Mouse (Mus musculus) liver, embryonic 16.5 days (tissue): ENCODE measurements around the gene Acsl5. TPM values are rescaled to one million over a fixed set of nuclear protein-coding genes. Genes with fewer than 3 reads are reported as not detected.

ENCODE experiments used
- ATAC-seq: fragments of 200-750 bp; cut with Nextera tagmentation; 2 replicates; pipeline ENCODE4 v1.8.0; 2017; ENCODE audit warnings: low read depth, mild to moderate bottlenecking, moderate number of reproducible peaks, moderate library complexity
- H3K27ac ChIP-seq: fragments of 300-500 bp; sonication (generic); 2 replicates; pipeline ENCODE4 v1.5.1; 2014; ENCODE audit warnings: mild to moderate bottlenecking, low read length
- H3K27me3 ChIP-seq: fragments of 300-500 bp; sonication (generic); 2 replicates; pipeline ENCODE4 v1.6.1; 2014; ENCODE audit warnings: low read depth, low read length, mixed read lengths; ENCODE audit not compliant: control insufficient read depth, insufficient read depth
- H3K36me3 ChIP-seq: fragments of 300-500 bp; sonication (generic); 2 replicates; pipeline ENCODE4 v1.6.1; 2014; ENCODE audit warnings: mild to moderate bottlenecking; ENCODE audit not compliant: control insufficient read depth, insufficient read depth
- H3K4me1 ChIP-seq: fragments of 300-500 bp; sonication (generic); 2 replicates; pipeline ENCODE4 v1.6.1; 2014; ENCODE audit warnings: low read depth, low read length, mixed read lengths; ENCODE audit not compliant: control insufficient read depth
- H3K4me2 ChIP-seq: fragments of 300-500 bp; sonication (generic); 2 replicates; pipeline ENCODE4 v1.6.1; 2014; ENCODE audit warnings: low read depth, low read length, mixed read lengths
- H3K4me3 ChIP-seq: fragments of 300-500 bp; sonication (generic); 2 replicates; pipeline ENCODE4 v1.5.1; 2014; ENCODE audit warnings: low read depth, mild to moderate bottlenecking, low read length
- H3K9ac ChIP-seq: fragments of 300-500 bp; sonication (generic); 2 replicates; pipeline ENCODE4 v1.6.1; 2014; ENCODE audit warnings: low read depth, low read length
- H3K9me3 ChIP-seq: fragments of 300-500 bp; sonication (generic); replicated peaks from 2 replicates; pipeline ENCODE4 v1.6.1; 2016; ENCODE audit warnings: low read length; ENCODE audit not compliant: control insufficient read depth
- WGBS: fragments of 180-500 bp; shearing (Covaris S2); extraction: QIAGEN DNeasy Blood & Tissue Kit; methylation state at CpG from one replicate; pipeline ENCODE4 v1.1.7; 2014; ENCODE audit not compliant: insufficient replicate concordance; 5-methylcytosine and 5-hydroxymethylcytosine counted together
- polyA plus RNA-seq: library from polyadenylated mRNA; unstranded; fragments of >200 nt; fragmentation: Nextera tagmentation; extraction: Ambion mirVana; gene quantifications from 2 replicates; pipeline ENCODE4 v1.2.1, GENCODE M21; 2015

Acsl5 gene
- polyA plus RNA-seq, 1 experiment from 2014 or later = 203 TPM

DNA sequence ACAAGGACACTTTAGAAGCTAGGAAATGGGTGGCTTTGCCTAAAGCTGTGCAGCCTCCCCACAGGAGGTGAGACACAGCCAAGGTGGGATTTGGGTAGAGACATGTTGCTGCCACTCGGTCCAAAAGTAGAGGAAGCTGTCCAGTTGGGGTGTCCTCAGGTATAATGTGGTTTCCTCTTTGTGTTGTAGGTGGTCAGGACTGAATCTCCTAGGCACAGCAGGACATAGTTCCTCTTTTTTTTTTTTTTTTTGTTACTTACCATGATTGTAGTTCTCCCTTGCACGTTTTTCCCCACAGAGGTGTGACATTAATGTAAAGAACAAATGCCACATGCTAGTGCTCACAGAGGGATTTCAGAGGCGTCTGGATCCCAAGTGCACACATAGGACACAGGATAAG is 13.5 kb downstream of the Acsl5 start:
- no peak for ATAC-seq
- H3K27me3 ChIP-seq = no peaks in the 10 kb centered on the region
- H3K9ac ChIP-seq = no peak overlapping the region
- H3K4me1 ChIP-seq = peaks cover 16% of the 10 kb centered on the region
- H3K27ac ChIP-seq = no peak overlapping the region
- H3K36me3 ChIP-seq = 0 out of 2 replicates have a peak, but pooled peaks cover 2% of the 10 kb centered on the region
- H3K4me3 ChIP-seq = no peak overlapping the region
- H3K4me2 ChIP-seq = no peak overlapping the region
- H3K9me3 ChIP-seq = no peaks in the 10 kb centered on the region
- WGBS = 39% methylated on average over 3 of the region's 3 CpGs

DNA sequence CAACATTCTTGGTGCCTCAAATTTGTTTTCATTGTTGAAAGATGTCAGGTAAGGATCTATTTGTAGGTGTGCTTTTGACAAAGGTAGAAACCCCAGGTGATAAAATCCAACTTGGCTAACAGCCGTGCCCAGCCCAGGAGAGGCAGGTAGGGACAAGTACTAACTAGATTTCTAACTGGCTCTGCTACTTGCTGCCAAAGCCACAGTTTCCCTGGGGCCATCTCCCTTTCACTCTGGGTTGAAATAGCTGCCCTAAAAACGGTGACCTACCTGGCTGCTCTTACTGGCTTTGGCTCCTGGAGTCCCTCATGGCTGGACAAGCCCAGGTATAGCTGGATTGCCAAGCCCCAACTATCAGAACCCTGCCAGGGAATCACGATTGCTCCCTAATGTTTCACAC is 15.0 kb downstream of the Acsl5 start:
- Histone ChIP-seq H3K4me2 (no peak overlapping the region), H3K4me3 (no peak overlapping the region), H3K27me3 (no peaks in the 10 kb centered on the region), H3K4me1 (peaks cover 24% of the 10 kb centered on the region), H3K9me3 (no peaks in the 10 kb centered on the region), H3K36me3 (0 out of 2 replicates have a peak, but pooled peaks cover 2% of the 10 kb centered on the region), H3K9ac (no peak overlapping the region), H3K27ac (no peak overlapping the region; the same call in 1 of the 2 replicates)
- no peak for ATAC-seq
- 87% methylated on average over 3 of the region's 3 CpGs for WGBS

DNA sequence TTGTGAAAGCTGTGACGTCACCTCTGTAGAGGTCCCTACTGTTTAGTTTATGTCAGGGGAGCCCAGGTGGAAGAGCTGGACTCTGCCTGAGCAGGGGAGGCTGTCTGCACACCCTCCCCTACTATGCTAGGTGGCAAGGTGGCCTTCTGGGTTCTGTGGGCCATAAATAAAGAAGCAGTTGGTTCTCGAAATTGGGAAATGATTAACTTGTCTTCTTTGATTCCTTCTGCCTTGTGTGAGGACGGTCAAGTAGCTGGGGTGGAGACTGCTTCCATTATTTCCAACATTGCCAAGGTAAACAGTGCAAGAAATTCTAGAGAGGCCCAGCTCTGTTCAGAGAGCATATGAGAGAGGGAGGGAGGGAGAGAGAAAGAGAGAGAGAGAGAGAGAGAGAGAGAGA is 16.4 kb downstream of the Acsl5 start:
- ATAC-seq = no peak
- H3K9me3 ChIP-seq = no peaks in the 10 kb centered on the region
- H3K4me2 ChIP-seq = no peak overlapping the region
- H3K4me1 ChIP-seq = peaks cover 29% of the 10 kb centered on the region
- H3K36me3 ChIP-seq = 0 out of 2 replicates have a peak, but pooled peaks cover 2% of the 10 kb centered on the region
- H3K27ac ChIP-seq = no peak overlapping the region
- 60% methylated on average over 3 of the region's 3 CpGs for WGBS
- no peak overlapping the region for H3K9ac ChIP-seq
- H3K27me3 ChIP-seq = no peaks in the 10 kb centered on the region
- H3K4me3 ChIP-seq = no peak overlapping the region

DNA sequence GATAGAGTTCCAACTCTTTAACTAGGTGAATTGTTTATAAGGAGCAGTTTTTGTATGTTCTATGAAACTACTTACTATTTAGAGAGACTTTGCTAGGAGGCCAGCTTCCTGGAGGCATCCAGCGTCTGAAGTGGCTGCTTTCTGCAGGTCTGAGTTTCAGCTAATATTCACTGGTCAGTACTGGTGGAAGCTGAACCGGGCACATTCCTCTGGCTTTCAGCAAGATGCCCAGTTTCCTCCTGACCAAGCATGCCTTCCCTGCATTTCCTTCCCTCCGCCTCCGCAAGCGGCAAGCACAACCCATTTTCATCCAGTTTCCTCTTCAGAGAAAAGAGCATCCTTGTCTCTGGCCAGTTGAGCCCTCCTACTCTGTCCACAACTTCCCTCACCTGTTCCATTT is 17.3 kb downstream of the Acsl5 start:
- WGBS = 80% methylated on average over 5 of the region's 5 CpGs
- Histone ChIP-seq H3K27me3 (no peaks in the 10 kb centered on the region), H3K4me3 (no peak overlapping the region), H3K4me1 (peaks cover 35% of the 10 kb centered on the region), H3K9ac (no peak overlapping the region), H3K4me2 (no peak overlapping the region), H3K36me3 (0 out of 2 replicates have a peak, but pooled peaks cover 2% of the 10 kb centered on the region), H3K27ac (no peak overlapping the region), H3K9me3 (no peaks in the 10 kb centered on the region)
- no peak for ATAC-seq

DNA sequence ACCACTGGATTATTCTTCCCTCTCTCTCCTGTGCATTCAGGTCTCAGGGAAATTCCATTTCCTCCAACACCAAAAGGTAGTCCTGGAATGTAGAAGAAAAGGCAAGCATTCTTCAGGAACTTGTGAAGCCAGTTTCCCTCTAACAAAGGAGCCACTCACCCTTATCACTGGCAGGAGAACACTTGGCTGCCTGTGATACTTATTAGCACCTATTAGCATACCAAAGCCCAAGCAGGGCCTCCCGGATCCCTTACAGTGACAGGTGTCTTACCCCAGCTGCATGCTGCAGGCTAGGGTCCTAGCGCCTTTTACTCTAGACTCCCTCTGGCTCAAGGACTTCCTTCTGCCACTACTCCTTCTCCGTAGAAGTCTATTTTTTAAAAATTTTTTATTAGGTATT is 19.7 kb downstream of the Acsl5 start:
- 0 out of 2 replicates have a peak, but pooled peaks cover 2% of the 10 kb centered on the region for H3K36me3 ChIP-seq
- no peak overlapping the region for H3K4me2 ChIP-seq
- no peaks in the 10 kb centered on the region for H3K27me3 ChIP-seq
- no peak overlapping the region; the same call in 1 of the 2 replicates for H3K9ac ChIP-seq
- peaks cover 53% of the 10 kb centered on the region for H3K4me1 ChIP-seq
- WGBS = 39% methylated on average over 3 of the region's 3 CpGs
- peak; percentile 46 for ATAC-seq
- H3K4me3 ChIP-seq = no peak overlapping the region
- H3K9me3 ChIP-seq = no peaks in the 10 kb centered on the region
- H3K27ac ChIP-seq = peak overlapping the region; percentile 35; the same call in 1 of the 2 replicates

DNA sequence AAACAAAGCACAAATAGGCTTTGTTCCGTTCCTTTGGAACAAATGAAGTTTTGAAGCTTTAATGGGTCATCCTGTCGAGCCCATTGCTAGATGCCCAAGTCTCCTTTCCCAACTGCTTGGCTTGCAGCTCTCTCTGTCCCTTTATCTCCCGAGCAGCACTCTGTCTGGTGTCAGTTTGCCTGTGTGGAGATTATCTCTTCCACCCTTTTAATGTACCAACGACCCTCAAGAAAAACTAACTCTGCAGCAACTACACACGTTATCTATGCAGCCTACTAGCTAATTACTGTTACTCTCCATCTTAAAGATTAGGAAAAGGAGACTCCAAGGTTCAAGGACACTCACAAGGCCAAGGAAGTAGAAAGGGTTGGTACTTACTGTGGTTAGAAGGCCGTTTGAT is 21.6 kb downstream of the Acsl5 start:
- Histone ChIP-seq H3K36me3 (peaks cover 11% of the 10 kb centered on the region), H3K4me3 (no peak overlapping the region), H3K27ac (peak overlapping the region; percentile 65), H3K4me1 (peaks cover 47% of the 10 kb centered on the region), H3K9ac (no peak overlapping the region), H3K9me3 (no peaks in the 10 kb centered on the region), H3K4me2 (no peak overlapping the region), H3K27me3 (no peaks in the 10 kb centered on the region)
- WGBS = 21% methylated on average over 6 of the region's 6 CpGs
- peak; percentile 75 for ATAC-seq

DNA sequence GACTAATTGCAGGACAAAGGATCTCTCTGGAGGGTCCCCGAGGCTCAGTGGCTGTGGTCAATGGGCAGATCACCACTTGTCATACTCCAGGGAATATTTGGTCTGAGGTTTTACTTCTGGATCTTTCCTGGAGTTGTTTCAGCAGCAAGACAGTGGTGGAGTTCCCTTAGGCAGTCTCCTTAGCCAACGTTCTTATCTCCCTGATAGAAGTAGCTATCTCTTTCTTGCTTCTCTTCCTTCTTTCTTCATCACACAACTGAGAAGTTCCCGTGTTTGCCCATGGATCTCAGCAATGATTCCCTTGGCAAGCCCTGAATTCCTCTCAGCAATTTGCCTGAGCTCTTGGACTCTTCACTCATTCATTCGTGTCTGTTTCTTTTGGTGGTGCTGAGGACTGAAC is 24.4 kb downstream of the Acsl5 start:
- H3K9ac ChIP-seq = no peak overlapping the region
- no peak for ATAC-seq
- peak overlapping the region; percentile 0 for H3K27ac ChIP-seq
- H3K27me3 ChIP-seq = no peaks in the 10 kb centered on the region
- 51% methylated on average over 4 of the region's 4 CpGs for WGBS
- peaks cover 38% of the 10 kb centered on the region for H3K4me1 ChIP-seq
- H3K9me3 ChIP-seq = no peaks in the 10 kb centered on the region
- H3K4me3 ChIP-seq = no peak overlapping the region
- H3K4me2 ChIP-seq = no peak overlapping the region
- peaks cover 24% of the 10 kb centered on the region for H3K36me3 ChIP-seq

DNA sequence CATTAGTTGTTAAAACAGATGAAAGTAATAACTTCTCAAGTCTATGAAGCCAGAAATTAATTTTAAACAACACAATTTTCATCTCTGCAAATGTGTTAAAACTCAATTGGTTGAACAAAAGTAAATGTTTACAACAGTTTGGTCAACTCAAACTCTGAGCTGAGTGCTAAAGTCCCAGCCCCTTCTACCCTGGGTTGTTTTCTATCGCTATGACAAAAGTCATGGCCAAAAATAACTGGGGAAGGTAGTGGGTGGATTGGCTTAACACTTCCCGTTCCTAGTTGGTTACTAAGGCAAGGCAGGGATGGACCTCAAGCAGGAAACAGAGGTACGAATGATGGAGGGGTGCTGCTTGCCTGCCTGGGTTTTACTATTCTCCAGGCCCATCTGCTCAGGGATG is 25.0 kb downstream of the Acsl5 start:
- Histone ChIP-seq H3K4me2 (no peak overlapping the region), H3K36me3 (peaks cover 31% of the 10 kb centered on the region), H3K9ac (no peak overlapping the region), H3K27me3 (no peaks in the 10 kb centered on the region), H3K27ac (no peak overlapping the region), H3K4me3 (no peak overlapping the region), H3K9me3 (no peaks in the 10 kb centered on the region), H3K4me1 (peaks cover 32% of the 10 kb centered on the region)
- ATAC-seq = peak; percentile 55
- WGBS = 59% methylated on average over 3 of the region's 3 CpGs

DNA sequence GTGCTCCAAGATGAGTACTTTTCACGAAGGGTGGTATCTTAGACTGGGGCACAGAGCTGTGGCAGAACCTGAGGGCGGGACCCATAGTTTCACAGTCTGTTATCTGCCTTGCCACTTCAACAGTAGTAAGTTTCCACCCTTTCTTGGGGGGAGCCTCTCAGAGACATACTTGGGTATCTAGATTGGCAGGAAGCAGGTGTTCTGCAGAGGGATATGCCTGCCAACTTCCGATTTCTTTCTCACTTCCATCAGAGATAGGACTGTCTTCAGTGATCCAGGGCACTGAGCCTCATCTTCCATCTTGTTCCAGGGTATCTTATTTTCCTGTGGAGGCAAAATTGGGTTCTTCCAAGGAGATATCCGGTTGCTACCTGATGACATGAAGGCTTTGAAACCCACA is 32.4 kb downstream of the Acsl5 start:
- no peaks in the 10 kb centered on the region for H3K27me3 ChIP-seq
- peaks cover 62% of the 10 kb centered on the region for H3K36me3 ChIP-seq
- H3K27ac ChIP-seq = peak overlapping the region; percentile 91
- H3K4me2 ChIP-seq = peak overlapping the region; percentile 64
- peak; percentile 98 for ATAC-seq
- peak overlapping the region; percentile 57 for H3K4me3 ChIP-seq
- WGBS = 28% methylated on average over 4 of the region's 4 CpGs
- peaks cover 20% of the 10 kb centered on the region for H3K4me1 ChIP-seq
- no peaks in the 10 kb centered on the region for H3K9me3 ChIP-seq
- peak overlapping the region; percentile 58 for H3K9ac ChIP-seq
